8 mouse cellular contexts compared by ENCODE assay signal in the genomic region with DNA sequence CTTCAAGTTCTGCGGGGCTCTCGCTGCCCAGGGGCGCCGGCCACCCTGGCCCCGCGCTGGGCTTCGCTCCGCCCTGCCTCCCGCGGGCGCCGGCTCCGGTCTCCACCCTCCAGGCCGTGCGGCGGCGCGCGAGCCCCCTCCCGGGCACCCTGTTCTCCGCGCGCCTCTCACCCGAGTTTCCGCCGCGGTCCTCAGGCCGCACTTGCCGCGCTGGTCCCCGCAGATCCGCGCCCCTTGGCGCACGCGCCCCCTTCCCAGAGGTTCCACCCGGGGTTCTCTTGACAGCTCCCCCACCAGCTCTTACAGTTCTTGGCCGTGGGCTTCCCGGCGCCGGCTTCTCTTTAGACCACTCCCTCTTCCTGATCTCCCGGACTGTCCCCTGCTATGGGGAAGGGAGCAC. TPM values are rescaled to one million over a fixed set of nuclear protein-coding genes. Genes with fewer than 3 reads are reported as not detected.
A peak's percentile ranks its signal among the peaks of the same experiment; 100 is the strongest.
DNase-seq lines count a peak whose midpoint lies in the region; ATAC-seq lines count a peak whose summit lies in the region.

No protein-coding gene starts in this region.

- no peaks in the 10 kb centered on the region for H3K27me3 ChIP-seq in forebrain, embryonic 12.5 days
- no peaks in the 10 kb centered on the region for H3K27me3 ChIP-seq in hindbrain, embryonic 13.5 days

- DNase-seq in 416B (ENCODE audit: low read depth) (peak; percentile 49), R1 (ENCODE audit: low read depth, low spot score) (peak; percentile 82)
- peak; percentile 49 for DNase-seq in left cerebral cortex, adult 11 months (ENCODE audit: low spot score)
- DNase-seq in lung, postnatal 25 days (ENCODE audit: low spot score): peak; percentile 71
- peak; percentile 69 for DNase-seq in right cerebral cortex, postnatal 4 days
- DNase-seq in cerebellum, adult 11-12 months: no peak

- peaks cover 37% of the 10 kb centered on the region for H3K4me1 ChIP-seq in forebrain, embryonic 12.5 days
- peaks cover 53% of the 10 kb centered on the region for H3K4me1 ChIP-seq in hindbrain, embryonic 13.5 days (replicated peaks)

- no peaks in the 10 kb centered on the region for H3K9me3 ChIP-seq in forebrain, embryonic 12.5 days
- H3K9me3 ChIP-seq in hindbrain, embryonic 13.5 days: no peaks in the 10 kb centered on the region

- H3K4me2 ChIP-seq in forebrain, embryonic 12.5 days: peak overlapping the region; percentile 83
- peak overlapping the region; percentile 81 for H3K4me2 ChIP-seq in hindbrain, embryonic 13.5 days

- ATAC-seq in forebrain, embryonic 12.5 days (ENCODE audit: low FRiP score): peak; percentile 91
- ATAC-seq in hindbrain, embryonic 13.5 days (ENCODE audit: low FRiP score): peak; percentile 92

- H3K36me3 ChIP-seq in forebrain, embryonic 12.5 days (replicated peaks): peaks cover 31% of the 10 kb centered on the region
- H3K36me3 ChIP-seq in hindbrain, embryonic 13.5 days: peaks cover 29% of the 10 kb centered on the region

- H3K9ac ChIP-seq in forebrain, embryonic 12.5 days: peak overlapping the region; percentile 90
- H3K9ac ChIP-seq in hindbrain, embryonic 13.5 days: peak overlapping the region; percentile 96

- 0% methylated on average over 29 of the region's 42 CpGs for WGBS in forebrain, embryonic 12.5 days
- 0% methylated on average over 33 of the region's 42 CpGs for WGBS in hindbrain, embryonic 13.5 days

- peak overlapping the region; percentile 92 for H3K27ac ChIP-seq in forebrain, embryonic 12.5 days
- peak overlapping the region; percentile 96 for H3K27ac ChIP-seq in hindbrain, embryonic 13.5 days

- peak overlapping the region; percentile 81 for H3K4me3 ChIP-seq in forebrain, embryonic 12.5 days (replicated peaks)
- peak overlapping the region; percentile 92 for H3K4me3 ChIP-seq in hindbrain, embryonic 13.5 days

RNA-seq across cellular contexts. Expression of gene Lrrc8a, which starts 0.4 kb away (rescaled TPM):
- 22.8 and 35.9 TPM in 2 replicates for polyA plus RNA-seq in forebrain, embryonic 12.5 days (2016; fragmentation: Nextera tagmentation; extraction: Ambion mirVana)
- polyA plus RNA-seq in hindbrain, embryonic 13.5 days (2015; fragmentation: Nextera tagmentation; extraction: Ambion mirVana): 59.8 TPM in 2 replicates

RNA-seq across cellular contexts. Expression of gene Gm28035, which starts 2.5 kb away (rescaled TPM):
- polyA plus RNA-seq in forebrain, embryonic 12.5 days (2016; fragmentation: Nextera tagmentation; extraction: Ambion mirVana): 0.29 and 0.64 TPM in 2 replicates
- polyA plus RNA-seq in hindbrain, embryonic 13.5 days (2015; fragmentation: Nextera tagmentation; extraction: Ambion mirVana): 0.10 and 0.36 TPM in 2 replicates

RNA-seq across cellular contexts. Expression of gene Phyhd1, which starts 28.1 kb away (rescaled TPM):
- polyA plus RNA-seq in forebrain, embryonic 12.5 days (2016; fragmentation: Nextera tagmentation; extraction: Ambion mirVana): 5.0 and 5.4 TPM in 2 replicates
- 6.5 and 8.3 TPM in 2 replicates for polyA plus RNA-seq in hindbrain, embryonic 13.5 days (2015; fragmentation: Nextera tagmentation; extraction: Ambion mirVana)

RNA-seq across cellular contexts. Expression of gene Kyat1, which starts 32.2 kb away (rescaled TPM):
- 9.0 and 9.4 TPM in 2 replicates for polyA plus RNA-seq in forebrain, embryonic 12.5 days (2016; fragmentation: Nextera tagmentation; extraction: Ambion mirVana)
- polyA plus RNA-seq in hindbrain, embryonic 13.5 days (2015; fragmentation: Nextera tagmentation; extraction: Ambion mirVana): 14.5 and 14.8 TPM in 2 replicates

RNA-seq across cellular contexts. Expression of gene Gm28038, which starts 43.0 kb away (rescaled TPM):
- not detected in 2 replicates for polyA plus RNA-seq in forebrain, embryonic 12.5 days (2016; fragmentation: Nextera tagmentation; extraction: Ambion mirVana)
- polyA plus RNA-seq in hindbrain, embryonic 13.5 days (2015; fragmentation: Nextera tagmentation; extraction: Ambion mirVana): not detected in 2 replicates
